Mouse (Mus musculus) heart, embryonic 14.5 days (tissue): ENCODE data around the gene Gpc4. TPM values are rescaled to one million over a fixed set of nuclear protein-coding genes. Genes with fewer than 3 reads are reported as not detected.

Experiments
- ATAC-seq: fragments of 200-750 bp; cut with Nextera tagmentation; 2 replicates; pipeline ENCODE4 v1.8.0; 2017; ENCODE audit warnings: low read depth, moderate TSS enrichment; ENCODE audit not compliant: insufficient number of reproducible peaks, insufficient read depth, low FRiP score
- H3K27ac ChIP-seq, 2 experiments: fragments of 200-500 bp in 1 of 2; fragments of 300-500 bp in 1 of 2; sonication (generic) in 1 of 2; replicated peaks in 1 of 2; 2 replicates each; pipeline ENCODE4 v1.5.1; 2012 to 2014; ENCODE audit warnings: low read depth in 2 of 2, low read length in 2 of 2, control low read depth in 1 of 2, mild to moderate bottlenecking in 1 of 2, mixed read lengths in 1 of 2; ENCODE audit not compliant: control insufficient read depth in 1 of 2, insufficient read depth in 1 of 2
- H3K27me3 ChIP-seq: fragments of 300-500 bp; sonication (generic); 2 replicates; pipeline ENCODE4 v1.6.1; 2014; ENCODE audit warnings: mild to moderate bottlenecking, low read length, control low read depth; ENCODE audit not compliant: control insufficient read depth, insufficient read depth
- H3K36me3 ChIP-seq: fragments of 300-500 bp; sonication (generic); 2 replicates; pipeline ENCODE4 v1.6.1; 2014; ENCODE audit warnings: mild to moderate bottlenecking, control low read depth, low read length, mixed read lengths; ENCODE audit not compliant: control insufficient read depth, insufficient read depth
- H3K4me1 ChIP-seq, 2 experiments: fragments of 200-500 bp in 1 of 2; fragments of 300-500 bp in 1 of 2; sonication (generic) in 1 of 2; 2 replicates each; pipeline ENCODE4 v1.6.1; 2012 to 2014; ENCODE audit warnings: low read length in 2 of 2, control low read depth in 1 of 2, mixed read lengths in 1 of 2; ENCODE audit not compliant: control insufficient read depth in 2 of 2, insufficient read depth in 2 of 2
- H3K4me2 ChIP-seq: fragments of 300-500 bp; sonication (generic); 2 replicates; pipeline ENCODE4 v1.6.1; 2014; ENCODE audit warnings: mild to moderate bottlenecking, low read length
- H3K4me3 ChIP-seq, 2 experiments: fragments of 200-500 bp in 1 of 2; fragments of 300-500 bp in 1 of 2; sonication (generic) in 1 of 2; 2 replicates each; pipeline ENCODE4 v1.5.1; 2012 to 2014; ENCODE audit warnings: low read length in 2 of 2, mild to moderate bottlenecking in 2 of 2, control low read depth in 1 of 2, low read depth in 1 of 2, moderate library complexity in 1 of 2; ENCODE audit not compliant: control insufficient read depth in 1 of 2, insufficient read depth in 1 of 2
- H3K9ac ChIP-seq: fragments of 300-500 bp; sonication (generic); 2 replicates; pipeline ENCODE4 v1.6.1; 2014; ENCODE audit warnings: mild to moderate bottlenecking, low read length
- H3K9me3 ChIP-seq: fragments of 300-500 bp; sonication (generic); 2 replicates; pipeline ENCODE4 v1.6.1; 2016; ENCODE audit warnings: low read length, control low read depth; ENCODE audit not compliant: control insufficient read depth
- WGBS: fragments of 180-500 bp; shearing (Covaris S2); extraction: QIAGEN DNeasy Blood & Tissue Kit; methylation state at CpG from one replicate; pipeline ENCODE4 v1.1.7; 2014; 5-methylcytosine and 5-hydroxymethylcytosine counted together
- polyA plus RNA-seq: library from polyadenylated mRNA; unstranded; fragments of >200 nt; fragmentation: Nextera tagmentation; extraction: Ambion mirVana; gene quantifications from 2 replicates; pipeline ENCODE4 v1.2.1, GENCODE M21; 2014

Gpc4 gene
- polyA plus RNA-seq, 1 experiment from 2014 or later, result 41.4 TPM

DNA sequence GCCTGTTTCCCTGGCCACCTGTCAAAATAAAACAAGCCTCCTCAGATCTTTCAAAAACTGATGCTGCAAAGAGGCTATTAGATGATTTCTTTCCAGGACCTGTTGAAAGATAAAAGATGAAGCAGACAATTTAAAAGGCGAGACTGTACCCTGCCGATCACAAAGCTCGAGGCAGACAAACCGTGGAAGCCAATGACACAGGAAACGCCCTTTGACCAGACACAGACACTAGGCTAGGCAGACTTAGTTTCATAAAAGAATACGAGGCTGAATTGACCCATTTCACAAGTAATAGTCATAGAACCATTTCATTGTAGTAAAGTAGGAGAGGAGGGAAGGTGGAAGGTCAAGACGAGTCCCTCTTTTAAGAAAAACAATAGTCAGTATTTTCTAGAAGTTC is 20.6 kb downstream of the Gpc4 start:
- Histone ChIP-seq H3K27me3 (no peaks in the 10 kb centered on the region), H3K36me3 (no peaks in the 10 kb centered on the region), H3K9ac (no peak overlapping the region), H3K27ac (no peak overlapping the region), H3K4me2 (no peak overlapping the region), H3K4me3 (no peak overlapping the region), H3K9me3 (no peaks in the 10 kb centered on the region), H3K4me1 (no peaks in the 10 kb centered on the region; a peak in 1 of 4 replicates)
- WGBS, result 73% methylated on average over 7 of the region's 7 CpGs
- ATAC-seq, result no peak

DNA sequence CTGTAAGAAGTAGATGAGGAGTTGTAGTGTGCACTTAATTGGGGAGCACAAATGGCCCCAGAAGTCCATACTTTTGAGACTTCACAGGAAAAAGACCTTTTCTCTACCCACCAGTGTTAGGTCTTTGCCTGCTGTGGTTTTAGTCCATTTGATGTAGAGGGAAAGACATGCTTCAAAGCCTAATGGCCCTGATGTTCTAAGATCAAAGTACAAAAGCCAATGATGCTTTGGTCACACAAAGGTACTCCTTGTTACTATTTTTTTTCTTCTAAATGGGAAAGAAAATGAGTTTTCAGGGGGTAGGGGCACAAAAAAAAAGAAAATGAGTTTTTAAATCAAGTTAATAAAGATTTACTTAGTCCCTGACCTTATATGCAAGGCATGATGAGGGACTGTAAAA is 24.7 kb downstream of the Gpc4 start:
- no peak overlapping the region for H3K4me2 ChIP-seq
- H3K9ac ChIP-seq, result no peak overlapping the region
- H3K4me3 ChIP-seq, result no peak overlapping the region
- H3K9me3 ChIP-seq, result no peaks in the 10 kb centered on the region
- no peak overlapping the region for H3K27ac ChIP-seq
- ATAC-seq, result no peak
- no peaks in the 10 kb centered on the region for H3K27me3 ChIP-seq
- no peaks in the 10 kb centered on the region; a peak in 1 of 4 replicates for H3K4me1 ChIP-seq
- no peaks in the 10 kb centered on the region for H3K36me3 ChIP-seq

DNA sequence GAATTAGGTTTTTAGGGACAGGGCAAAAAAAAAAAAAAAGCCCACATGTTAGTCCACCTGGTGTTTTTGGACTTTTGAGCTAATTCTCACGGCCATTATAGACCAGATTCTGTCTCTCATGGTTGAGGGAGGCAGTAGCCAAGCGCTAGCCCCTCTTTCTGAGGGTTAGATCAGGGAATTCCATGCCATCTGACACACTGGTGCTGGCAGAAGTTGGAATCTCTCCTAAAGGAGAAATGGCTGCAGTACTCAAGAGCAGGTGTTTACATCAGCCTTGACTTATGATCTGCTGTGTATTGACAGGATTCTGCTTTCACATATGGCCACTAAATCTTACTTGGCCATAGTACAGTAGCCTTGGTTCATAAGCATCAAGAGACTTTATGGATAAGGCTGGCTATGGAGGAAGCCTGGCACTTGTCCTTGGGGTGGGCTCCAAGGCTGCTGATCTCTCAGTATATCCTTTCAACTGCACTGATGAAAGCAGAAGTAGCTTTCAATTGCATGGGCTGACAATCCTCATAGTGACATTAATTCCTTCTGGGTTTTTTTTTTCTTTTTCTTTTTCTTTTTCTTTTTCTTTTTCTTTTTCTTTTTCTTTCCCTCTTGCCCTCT is 26.5 kb downstream of the Gpc4 start:
- Histone ChIP-seq H3K4me2 (no peak overlapping the region), H3K4me1 (no peaks in the 10 kb centered on the region), H3K36me3 (no peaks in the 10 kb centered on the region), H3K9me3 (no peaks in the 10 kb centered on the region), H3K27me3 (no peaks in the 10 kb centered on the region), H3K4me3 (no peak overlapping the region), H3K27ac (no peak overlapping the region), H3K9ac (no peak overlapping the region)
- ATAC-seq, result no peak
- WGBS, result 65% methylated on average over 2 of the region's 2 CpGs

DNA sequence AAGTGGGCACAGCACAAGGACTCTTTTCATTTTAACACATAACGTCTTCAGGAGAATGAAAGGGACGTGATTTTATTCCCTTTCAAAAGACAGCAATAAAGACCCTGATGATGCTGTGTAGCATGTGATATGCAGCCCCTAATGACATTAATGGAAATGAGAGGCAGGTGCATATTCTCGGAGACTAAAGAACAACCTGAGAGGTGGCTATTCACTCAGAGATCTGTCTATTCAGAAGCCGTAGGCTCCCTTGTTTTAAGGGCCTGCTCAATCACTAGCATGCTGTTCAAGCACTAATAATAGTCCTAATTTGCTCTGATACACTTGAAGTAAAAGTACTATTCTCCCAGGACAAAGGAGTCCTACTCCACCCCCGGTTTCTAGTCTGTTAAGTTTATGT is 27.0 kb downstream of the Gpc4 start:
- Histone ChIP-seq H3K9me3 (no peaks in the 10 kb centered on the region), H3K9ac (no peak overlapping the region), H3K27ac (no peak overlapping the region), H3K36me3 (no peaks in the 10 kb centered on the region), H3K4me2 (no peak overlapping the region), H3K4me1 (no peaks in the 10 kb centered on the region), H3K4me3 (no peak overlapping the region), H3K27me3 (no peaks in the 10 kb centered on the region)
- no peak for ATAC-seq
- 64% methylated on average over 5 of the region's 5 CpGs for WGBS

DNA sequence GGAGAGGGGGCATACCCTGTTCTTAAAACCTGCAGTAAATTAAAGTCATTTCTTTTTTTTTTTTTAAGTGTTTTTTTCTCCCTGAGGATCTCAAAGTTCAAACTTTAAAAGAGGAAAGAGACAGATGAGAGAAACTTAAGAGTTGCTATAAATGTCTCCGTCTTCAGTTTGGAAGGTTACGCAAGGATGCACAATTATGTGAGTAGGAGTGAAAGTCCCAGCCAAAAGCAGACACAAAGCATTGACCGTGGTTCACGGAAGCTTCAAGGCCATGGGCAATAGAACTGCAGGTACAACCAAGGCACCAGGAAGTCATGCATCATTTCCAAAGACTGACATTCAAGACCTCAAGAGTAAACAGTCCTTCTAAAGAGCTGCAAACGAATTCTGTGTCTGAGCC is 28.5 kb downstream of the Gpc4 start:
- no peak overlapping the region for H3K9ac ChIP-seq

DNA sequence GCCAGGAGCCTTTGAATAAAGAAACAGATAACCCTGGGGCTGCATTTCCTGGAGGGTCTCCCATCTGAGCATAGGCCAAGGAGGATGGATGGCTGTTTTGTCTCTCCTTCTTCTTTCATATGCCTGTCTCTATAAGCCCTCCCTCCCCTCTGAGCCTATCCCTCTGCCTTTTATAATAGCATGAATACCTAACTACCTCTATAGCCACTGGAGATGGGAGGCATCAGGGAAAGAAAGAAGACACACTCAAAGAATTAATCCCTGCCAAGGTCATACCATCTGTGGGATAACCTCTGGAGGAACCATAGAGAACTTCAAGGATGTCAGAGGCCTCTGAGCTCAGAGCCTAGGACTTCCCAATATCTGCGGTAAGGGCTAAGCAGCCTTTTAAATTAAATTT is 35.4 kb downstream of the Gpc4 start:
- Histone ChIP-seq H3K9ac (no peak overlapping the region), H3K4me2 (no peak overlapping the region), H3K36me3 (no peaks in the 10 kb centered on the region), H3K4me3 (no peak overlapping the region), H3K27ac (no peak overlapping the region), H3K27me3 (no peaks in the 10 kb centered on the region), H3K4me1 (peaks cover 0 to 5% of the 10 kb centered on the region in 2 experiments; a peak in 2 of 4 replicates), H3K9me3 (no peaks in the 10 kb centered on the region)
- ATAC-seq, result no peak
- 95% methylated on average over 1 of the region's 1 CpGs for WGBS

More for the DNA sequence above, 28.5 kb downstream of the Gpc4 start:
- no peak for ATAC-seq
- 89% methylated on average over 5 of the region's 5 CpGs for WGBS
- H3K36me3 ChIP-seq, result no peaks in the 10 kb centered on the region
- no peak overlapping the region for H3K4me3 ChIP-seq
- no peak overlapping the region for H3K27ac ChIP-seq
- no peaks in the 10 kb centered on the region for H3K9me3 ChIP-seq
- H3K27me3 ChIP-seq, result no peaks in the 10 kb centered on the region
- H3K4me2 ChIP-seq, result no peak overlapping the region
- H3K4me1 ChIP-seq, result no peaks in the 10 kb centered on the region

- ATAC-seq, result no peak; the same call in 1 of the 2 replicates
- Histone ChIP-seq H3K4me3 (no peak overlapping the region), H3K36me3 (no peaks in the 10 kb centered on the region), H3K27ac (peak overlapping the region in 1 of 2 experiments; percentile 14; a peak in 1 of 4 replicates), H3K9ac (no peak overlapping the region), H3K27me3 (no peaks in the 10 kb centered on the region), H3K4me1 (peaks cover 0 to 5% of the 10 kb centered on the region in 2 experiments; a peak in 2 of 4 replicates), H3K4me2 (no peak overlapping the region), H3K9me3 (no peaks in the 10 kb centered on the region)
- WGBS, result 65% methylated on average over 4 of the region's 4 CpGs
Observed at GRCm38 (mm10) chrX:52128794-52129193, 36.3 kb downstream of the Gpc4 start.

DNA sequence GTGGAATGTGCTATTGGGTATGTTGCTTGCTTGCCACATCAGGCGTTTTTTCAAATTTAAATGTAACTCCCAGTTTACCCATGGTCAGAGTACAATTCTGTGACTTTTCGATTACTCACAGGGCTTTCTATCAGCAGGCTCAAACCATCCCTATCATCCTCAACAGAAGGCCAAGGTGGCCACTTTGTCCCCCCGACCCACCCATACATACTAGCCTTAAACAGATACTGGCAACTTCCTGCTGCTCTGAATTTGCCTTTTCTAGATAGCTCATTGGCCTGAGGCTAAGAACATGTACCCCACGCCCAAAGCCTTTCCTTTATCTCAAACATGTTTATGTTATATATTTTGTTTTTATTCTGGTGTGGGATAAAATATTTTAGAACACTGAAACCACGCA is 51.4 kb downstream of the Gpc4 start:
- Histone ChIP-seq H3K4me2 (no peak overlapping the region), H3K9ac (no peak overlapping the region), H3K9me3 (no peaks in the 10 kb centered on the region), H3K4me3 (no peak overlapping the region), H3K4me1 (peaks cover 0 to 8% of the 10 kb centered on the region in 2 experiments; a peak in 2 of 4 replicates), H3K36me3 (no peaks in the 10 kb centered on the region), H3K27me3 (no peaks in the 10 kb centered on the region), H3K27ac (no peak overlapping the region)
- ATAC-seq, result no peak
- 85% methylated on average over 5 of the region's 5 CpGs for WGBS
